Mouse (Mus musculus) urinary bladder, adult 18-20 months (tissue): Measurements from ENCODE around the gene Mitf.

Experiments
- DNase-seq, 2 experiments: peaks; one replicate each; pipeline ENCODE4 v3.0.0; 2022; ENCODE audit warnings: low spot score in 2 of 2, mixed read lengths in 2 of 2

Gene Mitf

GRCm38 (mm10) chr6:97821811-97822210 is 15.0 kb downstream of the Mitf start:
- no peak for DNase-seq

DNA sequence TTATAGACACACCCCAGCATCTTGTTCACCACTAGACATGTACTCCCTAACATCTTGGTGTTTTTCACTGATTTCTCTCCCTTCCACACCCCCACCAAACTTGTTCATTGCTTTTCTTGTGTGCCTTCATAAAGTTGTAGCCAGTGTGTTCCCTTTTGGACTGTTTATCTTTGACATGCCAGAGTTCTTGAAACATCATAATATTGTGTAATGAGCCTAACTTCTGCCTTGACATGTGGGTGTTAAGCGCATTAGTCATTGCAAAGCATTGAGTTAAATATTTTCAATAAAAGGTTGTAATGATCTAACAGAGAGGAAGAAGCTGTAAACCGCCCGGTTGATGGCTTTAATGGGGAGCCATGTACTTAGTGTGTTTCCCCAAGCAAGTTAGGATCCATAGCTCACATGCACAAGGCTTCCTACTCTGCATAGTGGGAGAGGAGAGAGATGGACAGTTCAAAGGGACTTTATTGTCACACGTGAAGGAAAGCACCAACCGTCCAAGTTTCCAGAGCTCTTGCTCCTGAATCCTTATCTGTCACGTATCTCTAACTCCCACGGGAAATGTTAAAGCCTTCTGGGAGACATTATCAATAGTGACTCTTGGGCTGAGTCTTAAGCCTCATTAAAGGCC is 19.9 kb downstream of the Mitf start:
- no peak for DNase-seq

- DNase-seq = no peak
Observed at GRCm38 (mm10) chr6:97828021-97828420, 21.2 kb downstream of the Mitf start.

DNA sequence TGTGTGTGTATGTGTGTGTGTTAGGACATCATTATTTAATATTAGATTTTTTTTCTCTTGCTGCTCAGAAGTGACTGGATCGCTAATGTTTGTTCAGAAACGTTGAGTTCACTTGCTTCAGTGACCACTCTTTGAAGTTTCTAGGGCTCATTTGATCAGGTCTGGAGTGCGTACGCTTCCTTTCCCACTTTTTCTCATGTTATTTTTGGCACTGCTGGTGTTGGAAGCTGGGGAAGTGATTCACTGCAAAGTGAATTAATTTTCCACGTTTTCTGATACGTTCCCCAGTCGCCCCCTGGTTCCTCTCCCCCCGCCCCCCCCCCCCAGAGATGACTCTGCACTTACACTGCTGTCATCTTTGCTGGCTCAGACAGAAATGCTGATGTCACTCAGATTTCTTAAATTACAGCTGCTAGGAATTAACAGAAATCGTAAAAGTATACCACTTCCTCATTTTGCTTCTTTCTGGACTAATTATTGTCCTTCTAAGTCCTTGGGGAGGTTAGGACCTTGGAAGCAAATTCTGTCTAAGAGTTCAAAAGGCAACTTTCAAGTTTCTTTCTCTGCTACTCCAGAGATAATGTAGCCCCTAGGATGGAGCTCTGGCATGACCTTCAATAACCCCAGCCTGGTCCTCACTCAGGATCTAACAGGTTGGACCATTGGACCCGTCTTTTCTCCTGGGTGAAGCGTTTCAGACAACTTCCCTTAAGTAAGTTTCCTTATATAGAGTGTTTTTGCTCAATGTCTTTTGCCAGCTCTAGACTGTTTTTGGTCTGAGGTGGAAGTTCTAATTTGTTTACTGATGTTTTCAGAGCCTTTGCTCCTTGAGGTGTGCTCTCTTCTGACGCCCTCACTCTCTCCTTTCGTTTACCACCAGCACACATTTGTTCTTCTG is 22.2 kb downstream of the Mitf start:
- DNase-seq = no peak

DNA sequence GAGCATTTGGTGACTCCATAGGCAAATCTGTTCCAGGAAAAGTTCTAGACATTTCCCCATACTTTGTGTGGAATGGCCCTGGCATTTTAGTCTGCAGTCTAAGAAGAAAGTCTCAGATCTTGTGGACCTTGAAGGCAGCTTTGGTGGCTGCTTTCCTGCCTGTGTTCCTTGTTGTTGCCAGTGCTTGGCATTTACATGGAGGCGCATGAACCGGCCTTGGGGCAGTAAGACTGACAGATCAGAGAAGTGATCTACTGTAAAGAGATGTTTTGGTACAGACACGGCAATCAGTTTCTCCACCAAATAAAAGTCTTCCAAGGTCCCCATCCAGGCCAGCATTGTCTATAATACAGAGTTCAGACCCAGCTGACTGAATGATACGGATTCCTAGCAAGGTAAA is 25.6 kb downstream of the Mitf start:
- DNase-seq = no peak

DNA sequence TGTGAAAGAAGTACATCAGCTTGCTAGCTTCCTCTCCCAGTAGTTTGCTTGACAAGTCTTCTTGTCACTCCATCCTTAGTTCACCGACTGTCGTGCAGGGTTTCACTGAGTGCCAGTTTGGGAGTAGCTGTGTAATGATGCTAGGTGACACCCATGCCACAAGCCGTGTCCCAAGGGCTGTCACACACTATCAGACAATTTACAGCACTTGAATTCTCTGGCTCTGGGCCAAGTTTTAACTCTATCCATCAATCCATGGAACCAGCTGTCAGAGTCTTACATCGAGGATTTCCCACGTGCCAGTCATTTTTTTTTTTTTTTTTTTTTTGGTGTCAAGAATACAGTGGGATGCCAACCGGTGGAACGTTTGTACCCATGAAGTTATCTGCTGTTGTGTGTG is 29.3 kb downstream of the Mitf start:
- no peak for DNase-seq

DNA sequence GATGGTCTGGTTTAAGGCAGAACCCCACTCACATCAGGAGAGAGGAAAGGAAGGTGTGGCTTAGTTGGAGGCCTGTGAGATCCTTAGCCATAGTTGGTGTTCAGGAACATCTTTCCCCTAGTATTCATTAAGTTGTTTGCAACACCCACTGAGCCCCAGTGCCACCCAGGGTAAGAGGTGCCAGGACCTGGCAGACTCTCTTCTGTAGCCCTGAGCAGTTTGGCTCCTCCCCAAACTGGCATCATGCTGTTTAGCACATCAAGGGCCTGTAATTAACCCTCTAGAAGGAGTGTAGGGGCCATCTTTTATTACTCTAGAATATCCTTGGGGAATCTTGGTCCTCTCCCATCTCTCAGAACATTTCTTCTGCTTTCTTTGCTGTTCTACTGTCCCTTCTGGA is 30.9 kb downstream of the Mitf start:
- DNase-seq = no peak

DNA sequence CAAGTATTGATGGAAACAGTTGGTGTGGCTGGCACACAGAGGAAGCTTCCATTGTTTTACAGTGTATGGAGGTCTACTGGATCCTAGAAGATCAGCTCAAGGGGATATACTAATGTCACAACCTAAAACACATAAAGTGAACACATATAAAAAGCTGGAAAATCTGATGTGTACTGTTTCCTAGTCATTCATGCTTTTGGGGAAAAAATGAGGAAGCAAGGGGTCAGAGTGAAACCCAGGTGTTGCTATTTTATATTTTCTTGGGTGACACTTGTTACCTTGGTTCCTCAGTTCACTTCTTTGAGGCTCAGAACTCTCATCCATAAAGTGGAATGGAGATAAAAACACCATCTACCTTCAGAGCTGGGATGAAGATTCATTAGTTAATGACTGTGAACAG is 32.7 kb downstream of the Mitf start:
- DNase-seq = no peak

- no peak for DNase-seq
Observed at GRCm38 (mm10) chr6:97844112-97844511, 37.3 kb downstream of the Mitf start.

GRCm38 (mm10) chr6:97848191-97848857 is 41.5 kb downstream of the Mitf start:
- peak; percentile 28 to 42 for DNase-seq

- DNase-seq = no peak
Observed at GRCm38 (mm10) chr6:97854236-97854635, 47.4 kb downstream of the Mitf start.

- DNase-seq = peak in 1 of 2 experiments; percentile 5
Observed at GRCm38 (mm10) chr6:97855420-97856170, 48.7 kb downstream of the Mitf start.

DNA sequence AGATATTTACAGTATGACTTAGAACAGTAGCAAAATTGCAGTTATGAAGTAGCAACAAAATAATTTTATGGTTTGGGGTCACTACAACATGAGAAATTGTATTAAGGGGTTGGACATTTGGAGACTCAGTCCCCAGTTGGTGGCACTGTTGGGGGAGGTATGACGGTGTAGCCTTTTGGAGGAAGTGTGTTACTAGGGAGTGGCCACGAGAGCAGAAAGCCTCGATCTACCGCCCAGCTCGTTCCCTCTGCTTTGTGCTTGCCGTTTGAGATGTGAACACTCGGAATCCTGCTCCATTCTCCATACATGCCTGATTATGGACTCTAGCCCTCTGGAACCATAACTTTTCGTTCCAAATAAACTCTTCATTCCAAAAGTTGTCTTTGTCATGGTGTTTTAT is 49.6 kb downstream of the Mitf start:
- DNase-seq = no peak

GRCm38 (mm10) chr6:97857690-97858089 is 50.8 kb downstream of the Mitf start:
- peak in 1 of 2 experiments; percentile 10 for DNase-seq

DNA sequence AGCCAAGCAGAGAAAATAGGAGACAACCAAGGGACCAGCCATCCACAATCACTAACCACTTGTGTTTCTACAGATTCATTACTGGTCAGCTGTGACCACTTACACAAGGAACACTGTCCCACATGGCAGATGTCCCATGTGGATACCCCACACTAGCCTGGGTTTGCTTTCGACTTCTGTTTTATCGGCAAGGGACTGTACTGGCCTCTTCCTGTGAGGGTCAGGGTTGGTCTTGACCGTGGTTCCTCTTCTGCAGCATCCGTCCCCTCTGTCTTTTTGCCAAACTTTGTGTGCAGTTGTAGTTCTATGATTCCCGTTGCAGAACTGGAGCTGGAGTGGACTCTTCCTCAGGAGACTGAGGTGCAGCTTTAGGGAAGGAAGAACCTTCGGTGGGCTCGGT is 59.7 kb downstream of the Mitf start:
- DNase-seq = no peak

DNA sequence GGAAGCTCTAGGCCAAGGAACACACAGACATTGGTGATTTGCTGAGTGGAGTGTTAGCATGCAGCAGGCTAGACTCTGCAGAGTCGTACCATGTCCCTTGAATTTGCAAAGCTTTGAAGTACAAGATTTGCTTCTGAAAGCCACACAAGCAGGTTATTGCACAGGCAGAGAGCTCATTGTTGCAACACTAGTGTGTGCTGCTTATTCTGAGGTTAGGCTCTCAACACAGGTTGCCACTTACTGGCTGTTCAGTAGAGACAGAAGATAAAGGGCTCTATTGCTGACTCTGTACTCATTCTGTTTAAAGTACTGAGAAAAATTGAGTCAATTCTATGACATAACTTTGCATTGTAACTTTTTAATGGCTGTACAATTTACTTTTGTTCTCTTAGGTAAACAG is 61.2 kb downstream of the Mitf start:
- no peak for DNase-seq

GRCm38 (mm10) chr6:97869953-97870352 is 63.1 kb downstream of the Mitf start:
- no peak for DNase-seq

DNA sequence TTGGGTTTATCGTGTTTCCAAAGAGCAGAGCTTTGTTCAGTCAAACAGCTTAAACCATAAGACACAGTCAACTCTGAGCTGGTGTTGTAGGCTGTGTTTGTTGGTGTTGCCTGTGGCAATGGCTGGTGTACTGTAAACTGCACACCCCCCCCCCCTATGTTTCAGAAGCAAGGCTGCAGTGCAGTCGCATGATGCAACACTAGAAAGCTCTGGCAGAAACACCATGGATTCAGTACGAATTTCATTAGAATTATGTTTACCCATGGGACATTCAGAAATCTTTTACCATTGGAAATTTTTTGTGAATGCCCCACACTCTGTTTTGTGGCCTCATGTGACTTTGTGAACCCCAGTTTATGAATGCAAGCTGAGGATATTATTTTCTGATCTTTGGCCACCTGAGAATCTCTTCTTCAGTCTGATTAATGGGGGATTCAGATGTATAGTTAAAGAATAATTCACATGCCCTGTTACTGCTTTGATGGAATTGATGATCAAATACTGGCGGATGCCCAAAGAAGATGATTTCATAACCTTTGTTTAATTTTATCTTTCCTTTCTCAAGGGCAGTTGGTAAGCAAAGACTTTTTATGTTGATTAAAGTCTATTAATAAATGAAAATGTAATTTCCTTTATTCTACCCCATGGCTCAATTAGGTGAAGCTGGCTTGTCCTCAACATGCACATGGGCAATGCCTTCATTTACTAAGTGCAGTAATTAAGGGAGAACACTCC is 64.6 kb downstream of the Mitf start:
- no peak for DNase-seq

DNA sequence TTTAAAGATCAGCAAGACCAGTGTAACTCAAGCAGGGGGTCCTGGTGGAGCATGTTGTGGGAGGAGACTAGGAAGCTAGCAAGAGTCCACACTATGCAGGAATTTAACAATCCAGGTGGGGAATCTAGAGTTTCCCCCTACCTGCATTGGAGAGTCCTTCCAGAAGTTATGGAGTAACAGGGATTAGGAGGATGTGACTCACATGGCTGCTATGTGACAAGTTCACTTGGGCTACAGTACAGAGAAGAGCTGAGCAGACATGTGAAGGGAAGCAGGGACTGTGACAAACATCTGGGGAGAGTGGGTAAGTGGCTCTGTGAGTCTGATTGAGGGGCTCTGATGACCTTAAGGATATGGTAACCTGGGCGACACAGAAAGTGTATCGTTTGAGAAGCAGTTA is 66.2 kb downstream of the Mitf start:
- no peak for DNase-seq

DNA sequence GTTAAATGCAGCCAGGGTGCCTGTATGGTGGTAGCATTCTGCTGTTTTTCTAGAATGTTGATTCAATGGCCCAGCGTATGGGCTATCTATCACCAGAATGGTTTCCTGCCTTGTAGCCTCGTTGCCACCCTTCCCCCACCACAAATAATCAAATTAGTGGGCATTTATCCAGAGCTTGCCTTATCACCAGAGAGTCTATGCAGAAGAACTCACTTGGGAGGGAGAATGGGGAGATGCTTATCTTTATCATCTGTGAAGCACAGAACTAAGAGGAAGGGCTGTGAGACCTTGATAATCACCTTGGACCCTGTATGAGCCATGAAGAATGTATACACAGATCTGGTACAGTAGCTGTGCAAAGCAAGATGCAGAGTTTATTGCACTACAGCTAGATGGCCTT is 70.1 kb downstream of the Mitf start:
- DNase-seq = no peak

DNA sequence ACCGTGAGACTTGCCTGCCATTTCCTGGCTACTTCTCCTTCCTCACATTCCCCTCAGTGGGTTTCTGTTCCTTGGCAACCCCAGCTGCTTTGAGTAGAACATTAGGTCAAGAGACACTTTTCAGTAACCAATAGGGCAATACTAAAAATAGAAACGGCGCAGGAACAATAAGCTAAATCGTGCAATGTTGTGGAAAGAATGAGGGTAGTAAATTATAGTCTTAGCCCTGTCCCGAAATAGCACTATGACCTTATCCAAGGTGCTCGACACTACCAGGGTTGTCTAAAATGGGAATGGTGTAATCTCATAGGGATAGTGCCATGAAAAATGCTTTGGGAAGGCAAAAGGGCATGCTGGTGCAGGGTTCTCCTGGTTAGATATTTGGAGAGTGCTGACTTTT is 70.6 kb downstream of the Mitf start:
- DNase-seq = no peak
